Mouse (Mus musculus) right cerebral cortex, postnatal 14 days (tissue): ENCODE measurements around the gene Foxd4.

Experiments used
- DNase-seq: peaks from one replicate; pipeline ENCODE4 v3.0.0; 2022

Foxd4 gene

GRCm38 (mm10) chr19:24873873-24874272 is 27.1 kb downstream of the Foxd4 start:
- DNase-seq: no peak

GRCm38 (mm10) chr19:24871037-24871635 is 29.9 kb downstream of the Foxd4 start:
- DNase-seq: peak; percentile 66

GRCm38 (mm10) chr19:24865436-24865835 is 35.6 kb downstream of the Foxd4 start:
- DNase-seq: no peak

GRCm38 (mm10) chr19:24861612-24862451 is 39.2 kb downstream of the Foxd4 start, which contains the start of gene Pgm5:
Gene Pgm5 (minus strand): TSS chr19:24861855.
- peak; percentile 11 for DNase-seq

GRCm38 (mm10) chr19:24861276-24861611 is 39.8 kb downstream of the Foxd4 start:
- no peak for DNase-seq

- DNase-seq: peak; percentile 45
Measured at GRCm38 (mm10) chr19:24851456-24852315, 49.3 kb downstream of the Foxd4 start.
